Mouse (Mus musculus) limb, embryonic 11.5 days (tissue): ENCODE measurements at regions not wholly inside any gene's neighbourhood (a gene's known extent, or its start where the extent isn't known, plus 50 kb on each side); places are given as distances from the start of the nearest gene placed in this dataset.
A peak's percentile ranks its signal among the peaks of the same experiment; 100 is the strongest.

ENCODE experiments used
- ATAC-seq: fragments of 200-750 bp; cut with Nextera tagmentation; 2 replicates; pipeline ENCODE4 v1.8.0; 2017; ENCODE audit warnings: low read depth; ENCODE audit not compliant: insufficient number of reproducible peaks, low FRiP score, low TSS enrichment
- DNase-seq: peaks from one replicate; pipeline ENCODE4 v3.0.0-alpha.2; 2015; ENCODE audit warnings: low spot score
- H3K27ac ChIP-seq: fragments of 300-500 bp; sonication (generic); replicated peaks from 2 replicates; pipeline ENCODE4 v1.5.1; 2014; ENCODE audit warnings: low read depth, mild to moderate bottlenecking, low read length
- H3K27me3 ChIP-seq: fragments of 300-500 bp; sonication (generic); 2 replicates; pipeline ENCODE4 v1.6.1; 2014; ENCODE audit warnings: mild to moderate bottlenecking, low read length, mixed read lengths; ENCODE audit not compliant: control insufficient read depth, insufficient read depth
- H3K36me3 ChIP-seq: fragments of 300-500 bp; sonication (generic); 2 replicates; pipeline ENCODE4 v1.6.1; 2014; ENCODE audit warnings: mild to moderate bottlenecking, low read length, moderate library complexity, mixed read lengths; ENCODE audit not compliant: control insufficient read depth, insufficient read depth
- H3K4me1 ChIP-seq: fragments of 300-500 bp; sonication (generic); 2 replicates; pipeline ENCODE4 v1.6.1; 2014; ENCODE audit warnings: low read length, mixed read lengths; ENCODE audit not compliant: control insufficient read depth, insufficient read depth
- H3K4me2 ChIP-seq: fragments of 300-500 bp; sonication (generic); 2 replicates; pipeline ENCODE4 v1.6.1; 2014; ENCODE audit warnings: low read depth, mild to moderate bottlenecking, moderate library complexity; ENCODE audit not compliant: severe bottlenecking
- H3K4me3 ChIP-seq: fragments of 300-500 bp; sonication (generic); 2 replicates; pipeline ENCODE4 v1.5.1; 2014; ENCODE audit warnings: low read depth, low read length
- H3K9ac ChIP-seq: fragments of 300-500 bp; sonication (generic); 2 replicates; pipeline ENCODE4 v1.6.1; 2014; ENCODE audit warnings: mild to moderate bottlenecking, low read length
- H3K9me3 ChIP-seq: fragments of 300-500 bp; sonication (generic); 2 replicates; pipeline ENCODE4 v1.6.1; 2016; ENCODE audit warnings: low read length; ENCODE audit not compliant: control insufficient read depth
- WGBS: fragments of 180-500 bp; shearing (Covaris S2); extraction: QIAGEN DNeasy Blood & Tissue Kit; methylation state at CpG from one replicate; pipeline ENCODE4 v1.1.7; 2014; 5-methylcytosine and 5-hydroxymethylcytosine counted together

DNA sequence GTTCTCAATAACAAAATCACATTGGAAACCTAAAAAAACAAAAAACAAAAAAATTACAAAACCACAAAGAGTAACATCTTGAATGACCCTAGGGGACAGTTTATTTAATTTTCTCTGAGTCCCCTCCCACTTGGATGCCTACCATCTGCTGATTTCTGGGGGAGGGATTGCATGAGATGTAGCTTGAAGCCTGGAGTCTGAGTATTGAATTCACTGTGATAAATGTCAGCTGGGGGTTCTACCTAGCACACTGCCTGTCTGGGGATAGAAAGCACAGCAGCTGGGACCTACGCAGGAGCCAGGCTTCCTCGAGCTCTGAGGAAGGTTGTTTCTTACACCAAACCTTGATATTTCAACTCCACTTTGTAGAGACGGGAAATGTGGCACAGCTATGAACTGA is 224.4 kb downstream of the Icos start:
- DNase-seq = no peak
- H3K9me3 ChIP-seq = no peaks in the 10 kb centered on the region
- no peak overlapping the region for H3K27ac ChIP-seq
- no peak for ATAC-seq
- 82% methylated on average over 3 of the region's 3 CpGs for WGBS
- no peaks in the 10 kb centered on the region for H3K36me3 ChIP-seq
- H3K27me3 ChIP-seq = no peaks in the 10 kb centered on the region
- H3K4me3 ChIP-seq = no peak overlapping the region
- no peak overlapping the region for H3K4me2 ChIP-seq
- H3K9ac ChIP-seq = no peak overlapping the region
- peaks cover 9% of the 10 kb centered on the region; the same call in 1 of the 2 replicates for H3K4me1 ChIP-seq

DNA sequence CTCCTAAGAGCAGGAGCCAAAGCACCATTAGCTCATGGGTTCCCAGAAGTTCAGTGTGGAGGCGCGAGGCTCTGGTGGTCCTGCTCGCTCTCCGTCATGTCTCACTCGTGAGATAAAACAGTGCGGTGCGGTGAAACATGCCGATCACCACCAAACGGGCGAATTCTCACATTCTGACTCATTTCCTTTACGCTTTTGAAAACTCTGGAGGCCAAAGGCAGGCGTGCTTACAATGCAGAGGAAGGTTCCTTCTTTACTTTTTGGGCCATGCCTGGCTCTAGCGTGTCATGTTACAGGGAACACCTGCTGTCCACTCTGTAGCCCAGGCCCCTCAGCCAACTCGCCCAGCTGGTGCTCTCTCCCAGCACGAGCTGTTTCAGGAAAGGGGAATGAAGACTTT is 225.4 kb downstream of the Icos start:
- WGBS = 25% methylated on average over 15 of the region's 15 CpGs
- Histone ChIP-seq H3K4me1 (peaks cover 9% of the 10 kb centered on the region; the same call in 1 of the 2 replicates), H3K4me3 (no peak overlapping the region), H3K36me3 (no peaks in the 10 kb centered on the region), H3K27ac (peak overlapping the region; percentile 42; the same call in 1 of the 2 replicates), H3K9me3 (no peaks in the 10 kb centered on the region), H3K4me2 (peak overlapping the region; percentile 11), H3K27me3 (no peaks in the 10 kb centered on the region), H3K9ac (no peak overlapping the region)
- peak; percentile 83; the same call in 1 of the 2 replicates for ATAC-seq
- DNase-seq = peak; percentile 75

DNA sequence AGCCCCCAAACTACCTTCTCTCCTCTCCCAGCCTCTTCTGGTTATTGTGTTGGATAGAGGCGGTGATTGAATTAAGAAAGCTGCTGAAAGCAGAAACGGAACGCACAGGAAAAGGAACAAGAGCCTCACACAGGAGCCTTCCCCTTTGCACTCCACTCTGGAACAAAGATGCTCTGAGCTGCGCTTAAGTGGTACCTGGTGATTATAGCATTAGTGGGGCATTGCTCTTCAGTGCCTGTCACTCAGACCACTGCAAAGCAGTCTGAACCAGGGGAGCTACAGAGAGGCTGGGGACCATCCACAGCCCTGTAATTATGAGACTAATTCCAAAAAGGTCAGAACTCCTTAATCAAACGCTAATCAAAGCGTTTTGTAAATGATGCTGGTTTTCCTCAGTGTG is 225.9 kb downstream of the Icos start:
- Histone ChIP-seq H3K4me1 (peaks cover 9% of the 10 kb centered on the region; the same call in 1 of the 2 replicates), H3K9ac (no peak overlapping the region), H3K27me3 (no peaks in the 10 kb centered on the region), H3K27ac (0 out of 2 replicates have a peak overlapping the region, but pooled peaks have one; percentile 42), H3K9me3 (no peaks in the 10 kb centered on the region), H3K4me2 (peak overlapping the region; percentile 11), H3K36me3 (no peaks in the 10 kb centered on the region), H3K4me3 (no peak overlapping the region)
- ATAC-seq (peak; percentile 17; the same call in 1 of the 2 replicates), DNase-seq (peak; percentile 36)
- 19% methylated on average over 6 of the region's 6 CpGs for WGBS

DNA sequence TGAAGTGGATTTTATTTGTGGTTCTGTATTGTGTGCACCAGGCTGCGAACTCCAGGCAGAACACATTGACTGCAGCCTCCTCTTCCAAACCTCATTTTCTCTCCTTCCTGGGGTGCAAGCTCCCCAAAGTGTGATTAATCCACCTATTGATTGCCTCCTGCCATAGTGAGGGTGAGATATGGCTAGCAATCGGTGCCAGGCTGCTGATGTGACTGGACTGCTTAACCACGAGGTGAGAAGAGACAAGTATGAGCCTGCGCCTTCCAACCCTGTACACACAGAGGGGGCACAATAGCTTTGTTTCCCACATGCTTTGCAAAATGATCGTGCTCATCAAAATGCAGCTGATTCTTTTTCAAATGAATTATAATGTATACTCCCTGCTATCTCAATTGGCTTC is 227.4 kb downstream of the Icos start:
- H3K27ac ChIP-seq = no peak overlapping the region
- no peaks in the 10 kb centered on the region for H3K36me3 ChIP-seq
- H3K27me3 ChIP-seq = no peaks in the 10 kb centered on the region
- ATAC-seq (no peak), DNase-seq (no peak)
- H3K4me2 ChIP-seq = no peak overlapping the region
- H3K9ac ChIP-seq = no peak overlapping the region
- H3K4me1 ChIP-seq = peaks cover 9% of the 10 kb centered on the region; the same call in 1 of the 2 replicates
- no peak overlapping the region for H3K4me3 ChIP-seq
- 78% methylated on average over 5 of the region's 5 CpGs for WGBS
- no peaks in the 10 kb centered on the region for H3K9me3 ChIP-seq

DNA sequence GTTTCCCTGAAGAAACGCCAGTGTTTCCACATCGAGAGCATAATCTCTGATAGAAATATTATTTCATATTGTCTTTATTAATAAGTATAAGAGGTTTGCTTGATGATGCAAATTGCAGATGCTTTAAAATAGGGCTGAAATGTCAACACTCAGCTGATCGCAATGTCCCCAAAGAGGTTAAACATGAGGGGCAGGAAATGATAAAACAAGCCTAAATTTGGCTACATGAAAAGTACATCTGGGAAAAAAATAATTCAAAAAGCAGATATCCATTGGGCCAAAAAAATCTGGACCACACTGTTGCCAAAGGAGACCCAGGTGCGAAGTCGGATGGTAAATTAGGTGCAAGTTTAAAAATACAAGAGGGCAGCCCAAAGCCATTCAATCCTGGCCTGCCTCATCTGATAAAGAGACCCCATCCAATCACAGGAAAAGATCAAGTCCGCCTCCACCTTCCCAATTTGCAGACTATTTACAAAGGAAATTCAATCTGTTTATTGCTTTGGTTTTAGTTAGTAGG is 229.2 kb downstream of the Icos start:
- H3K4me2 ChIP-seq = no peak overlapping the region
- ATAC-seq (no peak), DNase-seq (no peak)
- H3K4me1 ChIP-seq = peaks cover 9% of the 10 kb centered on the region; the same call in 1 of the 2 replicates
- H3K27ac ChIP-seq = no peak overlapping the region
- H3K27me3 ChIP-seq = no peaks in the 10 kb centered on the region
- no peak overlapping the region for H3K9ac ChIP-seq
- WGBS = 89% methylated on average over 6 of the region's 6 CpGs
- no peaks in the 10 kb centered on the region for H3K36me3 ChIP-seq
- no peaks in the 10 kb centered on the region for H3K9me3 ChIP-seq
- H3K4me3 ChIP-seq = no peak overlapping the region

DNA sequence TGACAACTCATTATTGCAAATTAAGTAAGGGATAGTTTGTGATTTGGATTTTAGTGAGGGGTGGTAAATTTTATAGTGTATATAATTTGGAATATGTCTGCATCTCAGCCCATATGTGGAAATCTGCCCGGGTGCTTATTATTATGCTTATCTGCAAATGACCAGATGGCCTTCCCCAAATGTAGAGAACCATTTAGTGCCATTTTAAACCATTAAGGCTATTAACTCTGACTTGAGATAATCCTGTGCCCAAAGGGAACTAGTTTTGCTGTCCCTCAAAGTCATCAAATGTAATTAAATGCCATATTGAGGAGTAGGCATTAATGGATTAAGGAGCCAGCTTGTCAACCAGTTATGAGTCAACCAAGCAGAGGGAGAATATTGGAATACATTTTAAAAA is 230.7 kb downstream of the Icos start:
- Histone ChIP-seq H3K27me3 (no peaks in the 10 kb centered on the region), H3K9me3 (no peaks in the 10 kb centered on the region), H3K27ac (no peak overlapping the region), H3K4me1 (peaks cover 4% of the 10 kb centered on the region; the same call in 1 of the 2 replicates), H3K4me2 (no peak overlapping the region), H3K36me3 (no peaks in the 10 kb centered on the region), H3K9ac (no peak overlapping the region), H3K4me3 (no peak overlapping the region)
- ATAC-seq = no peak
- no peak for DNase-seq
- WGBS = 86% methylated on average over 1 of the region's 1 CpGs

DNA sequence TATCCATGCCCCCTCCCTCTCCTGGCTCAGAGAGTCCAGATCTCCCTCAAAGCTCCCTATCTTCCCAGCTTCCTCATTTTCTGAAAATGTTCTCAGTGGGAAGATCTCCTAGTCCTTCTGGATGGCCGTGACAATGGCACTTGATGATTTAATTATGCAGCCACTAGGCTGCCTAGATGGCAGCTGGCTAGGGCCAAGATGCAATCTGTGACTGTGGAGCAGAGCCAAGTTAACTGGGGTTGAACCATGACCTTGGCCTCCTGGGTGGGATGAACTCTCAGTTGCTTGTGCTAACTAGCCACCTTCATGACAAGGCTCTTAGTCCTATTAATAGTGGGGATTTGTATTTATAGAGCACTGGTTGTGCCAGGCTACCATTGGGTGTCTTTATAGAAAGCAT is 243.4 kb downstream of the Icos start:
- Histone ChIP-seq H3K4me2 (no peak overlapping the region), H3K27me3 (no peaks in the 10 kb centered on the region), H3K4me1 (no peaks in the 10 kb centered on the region), H3K9me3 (no peaks in the 10 kb centered on the region), H3K36me3 (no peaks in the 10 kb centered on the region), H3K27ac (no peak overlapping the region), H3K9ac (no peak overlapping the region), H3K4me3 (no peak overlapping the region)
- ATAC-seq (no peak), DNase-seq (no peak)
- WGBS = 66% methylated on average over 1 of the region's 1 CpGs

DNA sequence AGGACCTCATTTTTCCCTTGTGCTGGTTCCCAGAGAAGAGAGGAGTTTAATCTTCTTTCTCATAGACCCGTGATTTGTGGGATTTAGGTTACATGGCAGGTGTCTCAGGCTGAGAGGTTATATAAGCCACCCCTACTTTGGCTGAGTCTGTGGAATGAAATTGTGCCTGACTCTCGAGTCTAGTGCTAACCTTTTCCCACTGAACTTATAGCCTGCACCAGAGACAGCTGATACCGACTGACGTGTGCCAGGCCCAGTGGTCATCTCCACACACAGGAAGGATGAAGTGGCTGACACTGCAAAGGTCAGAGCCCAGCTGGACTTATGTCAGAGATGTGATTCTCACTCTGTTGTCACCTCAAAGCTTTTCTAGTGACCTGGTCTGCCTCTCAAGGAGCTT is 251.2 kb downstream of the Icos start:
- Histone ChIP-seq H3K9ac (no peak overlapping the region), H3K9me3 (no peaks in the 10 kb centered on the region), H3K27ac (no peak overlapping the region), H3K36me3 (no peaks in the 10 kb centered on the region), H3K4me1 (peaks cover 13% of the 10 kb centered on the region), H3K4me3 (no peak overlapping the region), H3K27me3 (no peaks in the 10 kb centered on the region), H3K4me2 (no peak overlapping the region)
- DNase-seq (no peak), ATAC-seq (no peak)
- WGBS = 45% methylated on average over 4 of the region's 4 CpGs

DNA sequence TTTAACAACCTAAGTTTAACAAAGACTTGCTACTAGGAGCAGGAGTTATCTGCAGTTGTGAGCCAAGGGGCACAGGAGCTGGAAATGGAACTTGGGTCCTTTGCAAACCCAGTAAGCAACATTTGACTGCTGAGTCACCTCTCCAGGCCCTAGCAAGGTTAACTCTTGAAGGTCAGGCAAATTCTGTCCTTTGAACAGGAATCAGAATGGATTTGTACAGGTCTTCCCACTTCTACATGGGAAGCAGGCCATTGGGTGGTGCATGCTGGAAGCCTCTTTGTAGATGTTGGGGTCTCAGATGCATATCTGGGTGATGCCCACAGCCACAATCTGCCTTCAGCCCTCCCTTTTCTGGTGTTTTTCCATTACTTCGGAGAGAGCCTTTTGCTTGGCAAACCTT is 255.3 kb downstream of the Icos start:
- no peaks in the 10 kb centered on the region for H3K9me3 ChIP-seq
- WGBS = 28% methylated on average over 1 of the region's 1 CpGs
- peak overlapping the region; percentile 64; the same call in 1 of the 2 replicates for H3K27ac ChIP-seq
- ATAC-seq = no peak
- no peak overlapping the region for H3K4me2 ChIP-seq
- H3K9ac ChIP-seq = no peak overlapping the region
- no peaks in the 10 kb centered on the region for H3K27me3 ChIP-seq
- DNase-seq = peak; percentile 28
- H3K4me3 ChIP-seq = no peak overlapping the region
- no peaks in the 10 kb centered on the region for H3K36me3 ChIP-seq
- peaks cover 22% of the 10 kb centered on the region for H3K4me1 ChIP-seq
